Mouse (Mus musculus): ENCODE results near the gene Tbc1d10c.
"Not testable (repeated sequence)": the region's sequence is repeated elsewhere in the genome, so short reads cannot be mapped to it uniquely, and the experiment has no call there.

Gene Tbc1d10c

DNA sequence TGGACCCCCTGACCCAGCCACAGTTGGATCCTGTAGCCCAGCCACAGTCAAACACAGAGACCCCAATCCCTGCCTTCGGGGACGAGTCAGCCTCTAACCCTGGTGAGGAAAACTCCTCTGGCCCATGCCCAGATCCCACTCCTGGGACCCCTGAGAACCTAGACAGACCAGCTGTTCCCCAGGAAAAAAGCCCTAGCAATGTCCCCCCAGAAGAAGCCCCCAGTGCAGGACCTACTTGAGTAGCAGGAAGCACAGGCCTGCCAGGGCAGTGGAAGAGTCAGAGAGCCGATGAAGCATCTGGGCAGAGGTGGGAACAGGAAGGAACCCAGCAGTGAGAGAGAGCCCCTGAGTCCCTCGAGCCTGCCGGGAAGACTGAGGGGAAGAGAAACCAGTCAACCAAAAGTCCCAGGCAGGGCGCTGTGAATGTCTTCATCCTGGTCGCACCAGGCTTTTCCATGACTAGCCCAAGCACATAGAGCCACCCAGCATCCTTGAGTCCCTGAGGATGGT lies 47.3 kb downstream of the Tbc1d10c start, which contains the start of gene Cabp4:
TSS of gene Cabp4 (minus strand) at position 275 of the 510 bp plus-strand sequence.
- DNase-seq (ENCODE audit: low spot score), result no peak

- DNase-seq (ENCODE audit: low spot score), result no peak
Observed at GRCm38 (mm10) chr19:4142416-4143173, 48.5 kb downstream of the Tbc1d10c start.

GRCm38 (mm10) chr19:4140147-4140546 lies 50.9 kb downstream of the Tbc1d10c start:
- DNase-seq (ENCODE audit: low spot score), result no peak

GRCm38 (mm10) chr19:4139446-4139845 lies 51.6 kb downstream of the Tbc1d10c start, which contains the start of gene Gpr152:
TSS of gene Gpr152 (plus strand) at chr19:4139787.
- no peak for DNase-seq (ENCODE audit: low spot score)

DNA sequence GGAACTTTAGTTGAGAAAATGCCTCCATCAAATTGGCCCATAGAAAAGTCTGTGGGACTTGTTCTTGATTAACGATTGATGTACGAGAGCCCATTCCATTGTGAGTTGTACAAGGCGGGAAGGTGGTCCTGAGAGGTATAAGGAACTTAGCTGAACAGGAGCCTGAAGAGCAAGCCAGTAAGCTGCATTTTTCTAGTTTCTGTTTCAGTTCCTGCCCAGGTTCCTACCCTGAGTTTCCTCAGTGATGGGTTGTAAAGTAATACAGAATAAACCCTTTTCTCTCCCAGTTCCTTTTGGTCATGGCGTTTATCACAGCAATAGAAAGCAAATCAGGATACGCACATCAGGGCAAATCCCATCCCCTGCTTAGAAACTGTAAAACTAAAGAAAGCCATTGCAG lies 53.2 kb downstream of the Tbc1d10c start:
- no peak for DNase-seq (ENCODE audit: low spot score)

DNA sequence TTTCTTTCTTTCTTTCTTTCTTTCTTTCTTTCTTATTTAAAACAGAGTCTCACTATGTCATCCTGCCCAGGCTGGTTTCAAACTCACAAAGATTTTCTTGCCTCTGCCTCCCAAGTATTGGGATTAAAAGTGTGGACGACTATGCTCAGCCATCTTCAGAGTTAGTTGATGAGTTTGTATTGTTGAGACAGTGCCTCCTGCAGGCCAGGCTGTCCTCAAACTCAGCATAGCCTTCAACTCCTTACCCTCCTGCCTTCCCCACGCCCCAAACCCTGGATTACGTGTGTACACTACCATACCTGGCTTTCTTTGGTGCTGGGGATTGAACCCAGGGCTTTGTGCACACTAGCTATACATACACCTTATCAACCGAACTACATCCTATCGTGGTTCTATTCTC lies 54.6 kb downstream of the Tbc1d10c start:
- no peak for DNase-seq (ENCODE audit: low spot score)

- not testable (repeated sequence) for DNase-seq (ENCODE audit: low spot score)
Observed at GRCm38 (mm10) chr19:4135963-4136345, 55.1 kb downstream of the Tbc1d10c start.

DNA sequence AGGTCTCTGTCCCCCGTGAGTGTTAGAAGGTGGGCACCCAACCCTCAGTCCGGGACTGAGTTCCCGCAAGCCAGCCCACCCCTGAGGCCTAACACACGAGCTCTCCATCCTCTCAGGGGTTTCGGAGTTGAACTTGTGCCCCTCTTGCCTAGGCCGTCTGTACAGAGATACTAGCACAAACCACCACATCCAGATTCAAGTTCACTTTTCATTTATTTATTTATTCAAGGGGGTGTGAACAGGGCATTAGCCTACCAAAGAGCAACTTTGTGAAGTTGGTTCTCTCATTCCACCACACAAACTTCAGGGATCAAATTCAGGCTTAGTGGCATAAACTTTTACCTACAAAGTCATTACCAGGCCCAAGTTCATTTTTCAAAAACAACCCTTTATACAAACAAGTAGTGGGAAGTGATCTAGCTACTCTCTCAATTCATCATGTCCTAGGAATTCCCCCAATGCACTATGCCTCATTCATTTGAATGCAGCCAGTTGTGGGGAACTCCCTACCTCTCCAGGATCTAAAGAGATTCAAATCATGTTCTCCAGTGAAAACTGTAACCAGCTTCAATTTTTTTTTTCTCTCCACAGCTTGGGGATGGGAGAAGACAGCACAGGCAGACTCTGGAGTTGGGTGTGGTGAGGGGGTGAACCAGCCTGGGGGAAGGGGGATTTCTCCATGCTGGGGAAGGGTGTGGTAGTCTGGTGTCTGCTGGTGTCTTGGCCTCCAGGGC lies 55.7 kb downstream of the Tbc1d10c start:
- not testable (repeated sequence) for DNase-seq (ENCODE audit: low spot score)

GRCm38 (mm10) chr19:4134354-4134753 lies 56.7 kb downstream of the Tbc1d10c start:
- DNase-seq (ENCODE audit: low spot score), result no peak

Data from layer of hippocampus, adult 9-10 months (tissue).